Mouse (Mus musculus) liver, adult 2 months (tissue): ENCODE results near the gene Mfng.

Source experiments
- CTCF ChIP-seq: fragments of 200-500 bp; IDR thresholded peaks from 2 replicates; pipeline ENCODE4 v1.5.1; 2011; ENCODE audit warnings: low read depth, low read length, control low read depth
- POLR2A ChIP-seq: fragments of 200-500 bp; IDR thresholded peaks from 2 replicates; pipeline ENCODE4 v1.6.1; 2011; ENCODE audit warnings: low read length, control low read depth; ENCODE audit not compliant: insufficient read depth; ENCODE audit errors: extremely low read depth

GRCm38 (mm10) chr15:78803499-78803900, 30.2 kb upstream of the Mfng start:
- no peak for TF ChIP-seq CTCF
- no peak for TF ChIP-seq POLR2A
